Mouse (Mus musculus): ENCODE data around the gene Rtkn. TPM values are rescaled to one million over a fixed set of nuclear protein-coding genes. Genes with fewer than 3 reads are reported as not detected.

Rtkn gene
- polyA plus RNA-seq, 1 experiment from 2014 or later = 12.6 TPM

DNA sequence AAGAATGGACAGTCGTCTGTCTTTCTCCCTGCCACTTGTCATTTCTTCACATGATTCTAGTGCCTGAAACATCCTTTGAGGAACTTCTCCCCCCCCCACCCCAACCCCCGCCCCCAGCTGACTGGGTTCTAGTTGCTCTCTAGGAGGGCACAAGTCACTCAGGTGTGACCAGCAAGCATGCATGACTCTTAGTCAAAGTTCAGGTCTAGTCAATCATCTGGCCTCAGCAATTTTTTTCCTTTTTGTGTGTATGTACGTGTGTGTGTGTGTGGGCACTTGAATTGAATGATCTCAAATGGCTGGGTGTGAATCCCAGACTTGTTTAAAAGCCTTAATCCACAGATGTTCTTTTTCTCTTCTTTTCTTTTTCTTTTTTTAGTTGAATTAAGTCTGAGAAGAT lies 1.0 kb upstream of the Rtkn start:
- H3K9me3 ChIP-seq (replicated peaks) = no peaks in the 10 kb centered on the region
- H3K9ac ChIP-seq = no peak overlapping the region
- no peak for ATAC-seq
- H3K4me1 ChIP-seq = peaks cover 66% of the 10 kb centered on the region
- no peaks in the 10 kb centered on the region for H3K36me3 ChIP-seq
- no peak overlapping the region for H3K4me3 ChIP-seq
- H3K4me2 ChIP-seq = no peak overlapping the region
- H3K27me3 ChIP-seq (replicated peaks) = peaks cover 51% of the 10 kb centered on the region
- WGBS (ENCODE audit: insufficient replicate concordance) = 58% methylated on average over 3 of the region's 3 CpGs
- H3K27ac ChIP-seq = no peak overlapping the region

DNA sequence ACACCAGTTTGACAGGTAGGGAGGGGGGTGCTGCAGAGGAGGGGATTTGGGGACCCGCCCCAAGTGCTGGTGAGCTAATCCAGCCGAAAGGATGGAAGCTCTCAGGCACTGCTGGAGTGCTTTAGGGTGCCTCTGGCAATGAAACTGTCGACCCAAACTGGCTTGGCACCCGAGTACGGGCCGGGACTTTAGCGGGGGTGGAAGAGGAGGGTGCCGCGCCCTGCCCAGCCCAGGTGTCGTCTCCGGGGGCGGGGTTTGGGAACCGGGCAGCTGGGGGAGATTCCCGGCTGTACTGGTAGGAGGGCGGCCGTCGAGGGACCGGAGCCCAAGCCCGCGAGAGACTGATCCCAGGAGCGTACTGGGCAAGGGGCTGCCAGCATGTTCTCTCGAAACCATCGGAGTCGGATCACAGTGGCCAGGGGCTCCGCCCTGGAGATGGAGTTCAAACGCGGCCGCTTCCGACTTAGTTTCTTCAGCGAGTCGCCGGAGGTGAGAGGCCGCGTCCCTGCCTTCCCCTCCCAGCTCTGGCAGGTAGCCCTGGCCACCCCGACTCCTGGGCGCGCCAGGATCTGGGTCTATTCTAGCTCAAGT lies 403 bp downstream of the Rtkn start:
- Histone ChIP-seq H3K27me3 (replicated peaks) (peaks cover 60% of the 10 kb centered on the region), H3K4me2 (peak overlapping the region; percentile 70), H3K36me3 (no peaks in the 10 kb centered on the region), H3K27ac (0 out of 2 replicates have a peak overlapping the region, but pooled peaks have one; percentile 83), H3K4me1 (peaks cover 67% of the 10 kb centered on the region), H3K4me3 (peak overlapping the region; percentile 57), H3K9ac (peak overlapping the region; percentile 71), H3K9me3 (replicated peaks) (no peaks in the 10 kb centered on the region)
- ATAC-seq = no peak
- WGBS (ENCODE audit: insufficient replicate concordance) = 29% methylated on average over 37 of the region's 37 CpGs

DNA sequence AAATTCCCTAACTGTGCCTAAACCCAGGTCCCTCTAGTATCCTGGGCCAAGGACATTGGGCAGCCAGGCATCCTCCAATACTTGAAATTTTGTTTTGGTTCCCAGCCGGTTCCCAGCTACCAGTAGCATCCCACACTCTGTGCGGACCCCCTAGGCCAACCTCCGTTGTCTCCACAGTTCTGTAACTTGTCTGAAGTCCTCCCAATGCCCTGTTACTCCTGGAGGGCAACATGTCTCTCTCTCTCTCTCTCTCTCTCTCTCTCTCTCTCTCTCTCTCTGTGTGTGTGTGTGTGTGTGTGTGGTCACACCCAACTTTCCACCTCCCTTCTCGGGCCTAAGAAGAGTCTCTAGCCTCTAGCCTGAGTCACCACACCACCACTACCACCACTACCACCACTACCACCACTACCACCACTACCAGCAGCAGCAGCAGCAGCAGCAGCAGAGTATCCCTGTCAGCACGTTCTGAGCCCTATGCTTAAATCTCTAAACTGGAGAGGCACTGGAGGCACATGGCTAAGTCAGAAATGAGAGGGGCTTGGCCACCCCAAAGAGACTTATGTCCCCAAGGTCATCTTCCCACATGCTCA lies 1.1 kb downstream of the Rtkn start:
- H3K9ac ChIP-seq = peak overlapping the region; percentile 71
- no peaks in the 10 kb centered on the region for H3K36me3 ChIP-seq
- H3K4me3 ChIP-seq = peak overlapping the region; percentile 57
- peak overlapping the region; percentile 70 for H3K4me2 ChIP-seq
- H3K9me3 ChIP-seq (replicated peaks) = no peaks in the 10 kb centered on the region
- 32% methylated on average over 5 of the region's 5 CpGs for WGBS (ENCODE audit: insufficient replicate concordance)
- ATAC-seq = no peak
- H3K27ac ChIP-seq = peak overlapping the region; percentile 83
- H3K27me3 ChIP-seq (replicated peaks) = peaks cover 67% of the 10 kb centered on the region
- peaks cover 61% of the 10 kb centered on the region for H3K4me1 ChIP-seq

DNA sequence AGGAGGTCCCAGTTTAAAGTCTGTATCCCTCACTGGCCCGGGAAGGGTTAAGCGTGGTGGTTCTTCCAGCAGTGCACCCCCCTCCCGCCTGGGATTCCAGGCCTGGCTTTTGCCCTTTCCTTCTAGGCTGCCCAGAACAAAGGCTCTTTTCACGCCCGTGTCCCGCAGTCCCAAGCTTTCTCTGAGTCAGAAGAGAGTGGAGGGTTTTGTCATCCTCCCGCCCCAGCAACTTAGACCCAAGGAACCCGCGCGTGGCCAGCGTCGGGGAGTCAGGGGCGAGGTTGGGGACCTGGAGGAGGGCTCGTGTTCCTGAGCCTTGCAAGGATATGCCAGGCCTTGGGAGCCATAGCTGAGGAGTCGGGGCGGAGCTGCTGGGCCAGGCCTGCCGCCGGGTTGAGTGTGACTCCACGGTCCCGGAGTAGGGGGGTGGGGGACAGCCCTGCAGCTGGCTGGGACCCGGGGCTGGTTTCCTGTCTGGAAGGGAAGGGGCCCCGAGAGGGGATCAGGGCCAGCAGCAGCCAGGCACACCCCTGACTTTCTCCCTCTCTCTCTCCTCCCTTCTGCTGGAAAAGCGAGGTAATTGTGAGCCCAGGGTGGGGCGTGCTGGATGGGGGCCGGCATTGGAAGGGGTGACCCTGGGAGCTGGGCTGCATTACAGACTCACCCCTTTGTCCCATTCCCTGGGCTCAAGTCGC lies 1.8 kb downstream of the Rtkn start:
- WGBS (ENCODE audit: insufficient replicate concordance) = 4% methylated on average over 26 of the region's 26 CpGs
- peaks cover 74% of the 10 kb centered on the region for H3K27me3 ChIP-seq (replicated peaks)
- peak; percentile 53 for ATAC-seq
- H3K4me1 ChIP-seq = peaks cover 64% of the 10 kb centered on the region
- H3K4me3 ChIP-seq = peak overlapping the region; percentile 57
- peak overlapping the region; percentile 70 for H3K4me2 ChIP-seq
- peak overlapping the region; percentile 71 for H3K9ac ChIP-seq
- peak overlapping the region; percentile 83 for H3K27ac ChIP-seq
- H3K36me3 ChIP-seq = no peaks in the 10 kb centered on the region
- no peaks in the 10 kb centered on the region for H3K9me3 ChIP-seq (replicated peaks)

DNA sequence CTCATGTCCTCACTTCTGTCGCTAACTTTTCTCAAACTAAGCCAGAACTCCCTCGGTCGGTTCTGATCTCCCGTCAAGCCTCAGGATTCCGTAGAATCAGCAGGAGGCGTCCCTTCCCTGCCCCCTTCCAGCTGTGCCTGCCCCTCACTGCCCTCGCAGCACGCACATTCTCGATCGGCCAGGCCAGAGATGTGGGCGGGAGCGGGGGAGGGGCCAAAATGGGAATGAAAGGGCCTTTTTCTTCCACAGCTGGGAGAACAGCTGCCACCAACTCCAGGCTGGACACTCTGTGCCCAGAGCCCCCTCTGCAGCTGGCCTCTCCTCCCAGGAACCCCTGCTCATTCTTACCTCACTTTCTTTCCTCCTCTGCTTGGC lies 2.3 kb downstream of the Rtkn start:
- H3K4me2 ChIP-seq = peak overlapping the region; percentile 70
- H3K27me3 ChIP-seq (replicated peaks) = peaks cover 79% of the 10 kb centered on the region
- peak overlapping the region; percentile 83 for H3K27ac ChIP-seq
- no peaks in the 10 kb centered on the region for H3K36me3 ChIP-seq
- peak; percentile 67 for ATAC-seq
- H3K9me3 ChIP-seq (replicated peaks) = no peaks in the 10 kb centered on the region
- peaks cover 69% of the 10 kb centered on the region for H3K4me1 ChIP-seq
- under 1% methylated on average over 12 of the region's 12 CpGs for WGBS (ENCODE audit: insufficient replicate concordance)
- H3K4me3 ChIP-seq = peak overlapping the region; percentile 57
- peak overlapping the region; percentile 71 for H3K9ac ChIP-seq

DNA sequence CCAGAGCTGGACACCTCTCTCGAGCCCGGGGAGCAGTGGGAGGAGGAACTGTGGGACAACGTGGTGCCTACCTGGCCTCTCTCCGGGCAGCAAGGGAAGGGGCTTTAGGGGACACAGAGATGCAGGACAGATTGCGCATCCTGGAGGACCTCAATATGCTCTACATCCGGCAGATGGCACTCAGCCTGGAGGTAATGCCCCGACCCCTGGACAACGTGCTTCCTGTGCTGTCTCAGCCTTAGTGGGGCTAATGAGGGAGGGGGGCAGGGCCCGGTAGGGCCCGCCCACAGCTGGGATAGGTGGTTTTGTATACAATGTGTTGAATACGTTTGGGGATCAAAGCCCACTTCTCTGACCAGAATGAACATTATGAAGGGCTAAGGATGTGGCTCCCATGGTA lies 2.8 kb downstream of the Rtkn start:
- no peaks in the 10 kb centered on the region for H3K36me3 ChIP-seq
- ATAC-seq = peak; percentile 27; the same call in 1 of the 2 replicates
- peaks cover 84% of the 10 kb centered on the region for H3K27me3 ChIP-seq (replicated peaks)
- H3K4me3 ChIP-seq = peak overlapping the region; percentile 57
- no peaks in the 10 kb centered on the region for H3K9me3 ChIP-seq (replicated peaks)
- H3K4me2 ChIP-seq = peak overlapping the region; percentile 70
- 3% methylated on average over 11 of the region's 11 CpGs for WGBS (ENCODE audit: insufficient replicate concordance)
- H3K9ac ChIP-seq = peak overlapping the region; percentile 71
- peak overlapping the region; percentile 83 for H3K27ac ChIP-seq
- peaks cover 73% of the 10 kb centered on the region for H3K4me1 ChIP-seq

DNA sequence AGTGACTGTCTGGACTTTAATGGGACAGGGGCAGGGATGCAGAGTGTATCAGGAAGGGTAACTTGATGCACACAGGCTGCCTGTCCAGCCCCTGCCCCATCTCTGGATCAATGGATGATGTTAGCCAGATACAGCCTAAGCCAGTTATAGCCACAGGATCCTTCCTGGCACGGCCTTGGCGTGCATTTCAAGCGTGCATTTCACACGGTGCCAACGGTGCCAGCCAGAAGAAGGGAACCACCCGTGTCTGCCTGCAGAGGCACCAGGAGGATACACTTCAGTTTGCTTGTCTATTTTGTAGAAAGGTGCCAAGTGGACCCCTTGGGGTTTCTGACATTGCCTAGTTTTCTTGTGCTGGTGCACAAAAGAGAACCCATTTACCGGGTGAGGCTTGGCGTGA lies 4.8 kb downstream of the Rtkn start:
- Histone ChIP-seq H3K4me2 (no peak overlapping the region), H3K36me3 (no peaks in the 10 kb centered on the region), H3K27ac (no peak overlapping the region), H3K9ac (no peak overlapping the region), H3K4me1 (peaks cover 59% of the 10 kb centered on the region), H3K4me3 (no peak overlapping the region), H3K27me3 (replicated peaks) (peaks cover 81% of the 10 kb centered on the region), H3K9me3 (replicated peaks) (no peaks in the 10 kb centered on the region)
- no peak for ATAC-seq
- 79% methylated on average over 8 of the region's 8 CpGs for WGBS (ENCODE audit: insufficient replicate concordance)

DNA sequence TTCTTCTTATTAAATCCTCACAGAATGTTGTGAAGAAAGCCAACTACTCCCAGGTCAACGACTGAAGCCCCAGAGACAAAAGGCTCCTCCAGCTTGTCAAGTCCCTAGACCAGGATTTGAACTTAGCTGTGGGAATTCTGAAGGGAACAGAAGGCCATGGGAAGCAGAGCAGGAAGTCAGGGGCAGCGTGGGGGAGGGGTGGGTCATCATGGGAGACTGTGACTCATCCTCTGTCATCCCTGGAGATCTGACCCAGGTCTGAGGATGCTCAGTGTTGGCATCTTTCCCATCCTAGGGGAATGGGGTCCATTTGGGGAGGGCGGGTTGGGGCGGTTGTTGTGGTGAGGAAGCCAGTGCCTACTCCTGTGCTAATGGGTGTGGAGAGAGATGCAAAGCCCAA lies 6.4 kb downstream of the Rtkn start:
- WGBS (ENCODE audit: insufficient replicate concordance) = 38% methylated on average over 4 of the region's 4 CpGs
- H3K4me2 ChIP-seq = peak overlapping the region; percentile 56
- no peaks in the 10 kb centered on the region for H3K9me3 ChIP-seq (replicated peaks)
- H3K36me3 ChIP-seq = no peaks in the 10 kb centered on the region; the same call in 1 of the 2 replicates
- no peak overlapping the region for H3K4me3 ChIP-seq
- peaks cover 65% of the 10 kb centered on the region for H3K27me3 ChIP-seq (replicated peaks)
- no peak overlapping the region for H3K27ac ChIP-seq
- H3K4me1 ChIP-seq = peaks cover 54% of the 10 kb centered on the region
- ATAC-seq = no peak
- no peak overlapping the region for H3K9ac ChIP-seq

DNA sequence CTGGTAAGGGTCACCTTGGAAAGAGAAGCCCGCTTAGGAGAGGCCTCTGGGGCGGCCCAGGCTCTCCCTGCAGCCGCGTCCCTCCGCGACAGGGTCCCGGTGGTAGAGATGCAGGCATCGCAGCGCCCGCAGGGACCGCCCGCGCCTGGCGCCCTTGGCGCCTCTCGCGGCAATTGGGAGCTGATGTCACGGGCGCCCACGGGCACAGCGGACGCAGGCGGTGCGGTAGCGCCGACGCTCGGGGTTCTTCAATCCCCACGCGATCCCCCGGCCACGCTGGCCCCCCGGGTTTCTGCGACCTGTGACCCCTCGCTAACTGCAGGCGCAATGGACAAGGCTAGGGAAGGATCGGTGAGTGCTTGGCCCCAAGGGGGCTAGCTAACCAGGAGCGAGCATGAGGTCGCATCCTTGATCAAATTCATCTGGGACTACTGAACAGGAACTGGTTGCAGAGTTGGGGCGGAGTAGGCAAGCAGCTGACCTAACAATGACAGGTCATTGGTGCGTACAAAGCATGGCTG lies 7.0 kb downstream of the Rtkn start:
- Histone ChIP-seq H3K4me1 (peaks cover 48% of the 10 kb centered on the region), H3K27ac (no peak overlapping the region), H3K4me3 (peak overlapping the region; percentile 30), H3K9ac (0 out of 2 replicates have a peak overlapping the region, but pooled peaks have one; percentile 5), H3K4me2 (peak overlapping the region; percentile 56), H3K9me3 (replicated peaks) (no peaks in the 10 kb centered on the region), H3K36me3 (peaks cover 3% of the 10 kb centered on the region; the same call in 1 of the 2 replicates), H3K27me3 (replicated peaks) (peaks cover 59% of the 10 kb centered on the region)
- 4% methylated on average over 41 of the region's 41 CpGs for WGBS (ENCODE audit: insufficient replicate concordance)
- no peak for ATAC-seq

DNA sequence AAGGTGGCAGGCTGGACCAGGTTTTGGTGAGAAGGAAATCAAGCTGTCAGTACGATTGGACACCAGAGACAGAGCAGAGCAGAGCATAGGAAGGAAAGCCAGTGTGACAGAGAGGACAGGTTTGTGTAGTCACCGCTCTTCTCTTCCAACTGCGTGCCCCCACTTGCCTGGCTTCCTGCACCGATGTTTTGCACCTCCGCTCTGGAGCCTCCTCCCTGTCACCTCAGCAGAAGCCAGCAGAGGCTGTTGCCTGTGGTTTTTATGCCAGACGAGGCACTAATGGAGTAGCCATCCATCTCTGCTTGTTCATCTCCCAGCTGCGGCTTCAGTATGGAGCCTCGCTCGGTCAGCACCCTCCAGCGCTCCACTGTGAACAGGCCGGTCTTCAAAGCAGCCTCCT lies 7.6 kb downstream of the Rtkn start:
- ATAC-seq = no peak
- WGBS (ENCODE audit: insufficient replicate concordance) = 56% methylated on average over 11 of the region's 11 CpGs
- Histone ChIP-seq H3K27me3 (replicated peaks) (peaks cover 53% of the 10 kb centered on the region), H3K4me3 (no peak overlapping the region), H3K9me3 (replicated peaks) (no peaks in the 10 kb centered on the region), H3K27ac (no peak overlapping the region), H3K4me2 (peak overlapping the region; percentile 56; the same call in 1 of the 2 replicates), H3K4me1 (peaks cover 42% of the 10 kb centered on the region), H3K36me3 (peaks cover 9% of the 10 kb centered on the region), H3K9ac (no peak overlapping the region)

DNA sequence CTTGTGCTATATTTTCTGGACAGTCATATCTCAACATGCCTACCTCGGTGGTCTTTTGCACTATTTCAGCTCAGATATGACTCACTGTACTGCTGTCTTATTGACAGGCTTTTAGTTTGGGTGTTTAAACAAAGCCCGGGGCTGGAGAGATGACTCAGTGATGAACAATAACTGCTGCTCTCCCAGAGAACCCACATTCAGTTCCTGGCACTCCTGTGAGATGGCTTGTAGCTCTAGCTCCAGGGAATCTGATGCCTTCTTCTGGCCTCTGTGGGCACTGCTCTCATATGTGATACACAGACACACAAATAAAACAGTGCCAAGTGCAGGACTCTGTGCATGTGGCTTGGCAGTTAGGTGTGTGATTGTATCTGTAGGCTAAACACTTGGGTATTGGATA lies 9.9 kb downstream of the Rtkn start:
- Histone ChIP-seq H3K4me3 (no peak overlapping the region), H3K9ac (no peak overlapping the region), H3K9me3 (replicated peaks) (no peaks in the 10 kb centered on the region), H3K27ac (no peak overlapping the region), H3K4me1 (peaks cover 27% of the 10 kb centered on the region), H3K27me3 (replicated peaks) (peaks cover 37% of the 10 kb centered on the region), H3K4me2 (no peak overlapping the region), H3K36me3 (peaks cover 21% of the 10 kb centered on the region)
- 40% methylated on average over 2 of the region's 2 CpGs for WGBS (ENCODE audit: insufficient replicate concordance)
- no peak for ATAC-seq

DNA sequence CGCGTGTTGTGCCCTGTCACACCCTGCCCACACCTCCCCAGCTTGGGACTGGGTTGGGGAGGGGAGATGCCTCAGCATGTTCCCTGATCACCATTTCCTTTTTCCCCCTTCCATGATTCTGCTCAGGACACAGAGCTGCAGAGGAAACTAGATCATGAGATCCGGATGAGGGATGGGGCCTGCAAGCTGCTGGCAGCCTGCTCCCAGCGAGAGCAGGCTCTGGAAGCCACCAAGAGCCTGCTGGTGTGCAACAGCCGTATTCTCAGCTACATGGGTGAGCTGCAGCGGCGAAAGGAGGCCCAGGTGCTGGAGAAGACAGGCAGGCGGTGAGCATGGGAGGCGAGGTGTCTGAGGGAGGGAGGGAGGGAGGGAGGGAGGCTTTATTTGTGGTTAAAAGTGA lies 10.5 kb downstream of the Rtkn start:
- WGBS (ENCODE audit: insufficient replicate concordance) = 54% methylated on average over 9 of the region's 9 CpGs
- Histone ChIP-seq H3K36me3 (peaks cover 27% of the 10 kb centered on the region), H3K4me3 (no peak overlapping the region), H3K4me1 (peaks cover 27% of the 10 kb centered on the region), H3K9ac (no peak overlapping the region), H3K9me3 (replicated peaks) (no peaks in the 10 kb centered on the region), H3K4me2 (no peak overlapping the region), H3K27me3 (replicated peaks) (peaks cover 33% of the 10 kb centered on the region), H3K27ac (no peak overlapping the region)
- ATAC-seq = no peak

Measured in liver, embryonic 12.5 days (tissue).